Mouse (Mus musculus): ENCODE results near the gene Hacd3.

DNA sequence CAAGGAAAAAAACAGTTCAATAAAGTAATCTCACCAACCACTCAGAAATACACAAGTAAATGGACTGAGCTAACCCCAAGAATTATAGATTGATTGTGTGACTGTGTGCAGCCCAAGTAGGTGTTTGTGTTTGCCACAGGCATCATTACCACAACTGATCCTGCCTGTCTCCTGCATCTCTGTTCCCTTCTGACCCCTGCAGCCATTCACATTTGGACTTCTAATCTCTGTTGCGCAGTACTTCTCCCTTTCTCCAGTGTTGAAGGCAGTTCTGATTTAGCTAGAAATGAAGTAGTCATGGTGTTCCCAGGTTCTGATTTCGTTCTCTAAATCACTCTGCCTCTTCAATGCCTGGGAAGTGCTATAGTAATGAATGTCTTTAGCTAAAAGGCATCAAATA lies 33.8 kb downstream of the Hacd3 start:
- TF ChIP-seq CTCF (IDR thresholded peaks at IDR 0.05; ENCODE audit: low read depth) (no peak), EP300 (IDR thresholded peaks at IDR 0.05; ENCODE audit: low read depth) (no peak)
